Mouse (Mus musculus) heart, embryonic 11.5 days (tissue): ENCODE measurements around the gene Ptpdc1. TPM values are rescaled to one million over a fixed set of nuclear protein-coding genes. Genes with fewer than 3 reads are reported as not detected.
A peak's percentile ranks its signal among the peaks of the same experiment; 100 is the strongest.

ENCODE experiments used
- ATAC-seq: fragments of 200-750 bp; cut with Nextera tagmentation; replicated peaks from 2 replicates; pipeline ENCODE4 v1.8.0; 2017; ENCODE audit warnings: moderate library complexity; ENCODE audit not compliant: insufficient number of reproducible peaks, low FRiP score, low TSS enrichment
- H3K27ac ChIP-seq: fragments of 300-500 bp; sonication (generic); 2 replicates; pipeline ENCODE4 v1.5.1; 2014; ENCODE audit warnings: mild to moderate bottlenecking, low read depth, low read length
- H3K27me3 ChIP-seq: fragments of 300-500 bp; sonication (generic); 2 replicates; pipeline ENCODE4 v1.6.1; 2014; ENCODE audit warnings: mild to moderate bottlenecking, low read length, mixed read lengths; ENCODE audit not compliant: control insufficient read depth, insufficient read depth
- H3K36me3 ChIP-seq: fragments of 300-500 bp; sonication (generic); 2 replicates; pipeline ENCODE4 v1.6.1; 2014; ENCODE audit warnings: mild to moderate bottlenecking, low read length, moderate library complexity, mixed read lengths; ENCODE audit not compliant: control insufficient read depth, insufficient read depth
- H3K4me1 ChIP-seq: fragments of 300-500 bp; sonication (generic); 2 replicates; pipeline ENCODE4 v1.6.1; 2014; ENCODE audit warnings: low read length; ENCODE audit not compliant: control insufficient read depth, insufficient read depth
- H3K4me2 ChIP-seq: fragments of 300-500 bp; sonication (generic); 2 replicates; pipeline ENCODE4 v1.6.1; 2014; ENCODE audit warnings: mild to moderate bottlenecking, moderate library complexity
- H3K4me3 ChIP-seq: fragments of 300-500 bp; sonication (generic); 2 replicates; pipeline ENCODE4 v1.5.1; 2014; ENCODE audit warnings: low read depth, low read length
- H3K9ac ChIP-seq: fragments of 300-500 bp; sonication (generic); 2 replicates; pipeline ENCODE4 v1.6.1; 2014; ENCODE audit warnings: mild to moderate bottlenecking, low read depth, low read length, moderate library complexity
- H3K9me3 ChIP-seq: fragments of 300-500 bp; sonication (generic); replicated peaks from 2 replicates; pipeline ENCODE4 v1.6.1; 2016; ENCODE audit warnings: low read length; ENCODE audit not compliant: control insufficient read depth
- WGBS: fragments of 180-500 bp; shearing (Covaris S2); extraction: QIAGEN DNeasy Blood & Tissue Kit; methylation state at CpG from one replicate; pipeline ENCODE4 v1.1.7; 2014; ENCODE audit not compliant: insufficient replicate concordance; 5-methylcytosine and 5-hydroxymethylcytosine counted together
- polyA plus RNA-seq: library from polyadenylated mRNA; unstranded; fragments of >200 nt; fragmentation: Nextera tagmentation; extraction: Ambion mirVana; gene quantifications from 2 replicates; pipeline ENCODE4 v1.2.1, GENCODE M21; 2014

Ptpdc1 gene
- polyA plus RNA-seq, 1 experiment from 2014 or later, result 5.6 TPM

DNA sequence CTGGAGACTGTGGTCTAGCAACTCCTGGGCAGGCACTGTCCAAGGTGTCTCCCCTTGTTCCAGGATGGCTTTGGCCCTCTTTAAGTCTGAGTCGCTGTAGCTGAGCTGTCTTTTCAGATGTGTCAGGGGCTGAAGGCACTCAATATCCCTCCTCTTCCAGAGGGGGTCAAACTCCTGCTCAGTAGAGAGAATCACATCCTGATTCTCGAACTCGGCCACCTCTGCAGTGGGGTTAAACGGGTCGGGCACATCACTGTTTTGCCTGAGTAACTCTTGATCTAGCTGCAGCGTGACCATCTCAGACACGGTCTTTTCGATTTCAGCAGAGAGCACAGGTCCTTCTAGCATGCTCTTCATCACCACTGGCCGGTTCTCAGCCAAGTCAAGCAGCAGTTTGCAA lies 39.0 kb downstream of the Ptpdc1 start:
- H3K9ac ChIP-seq, result no peak overlapping the region
- no peak overlapping the region for H3K27ac ChIP-seq
- ATAC-seq, result no peak
- H3K9me3 ChIP-seq, result no peaks in the 10 kb centered on the region
- H3K4me3 ChIP-seq, result no peak overlapping the region
- no peaks in the 10 kb centered on the region for H3K4me1 ChIP-seq
- no peak overlapping the region for H3K4me2 ChIP-seq
- WGBS, result 88% methylated on average over 9 of the region's 9 CpGs
- no peaks in the 10 kb centered on the region for H3K36me3 ChIP-seq
- H3K27me3 ChIP-seq, result no peaks in the 10 kb centered on the region; the same call in 1 of the 2 replicates

DNA sequence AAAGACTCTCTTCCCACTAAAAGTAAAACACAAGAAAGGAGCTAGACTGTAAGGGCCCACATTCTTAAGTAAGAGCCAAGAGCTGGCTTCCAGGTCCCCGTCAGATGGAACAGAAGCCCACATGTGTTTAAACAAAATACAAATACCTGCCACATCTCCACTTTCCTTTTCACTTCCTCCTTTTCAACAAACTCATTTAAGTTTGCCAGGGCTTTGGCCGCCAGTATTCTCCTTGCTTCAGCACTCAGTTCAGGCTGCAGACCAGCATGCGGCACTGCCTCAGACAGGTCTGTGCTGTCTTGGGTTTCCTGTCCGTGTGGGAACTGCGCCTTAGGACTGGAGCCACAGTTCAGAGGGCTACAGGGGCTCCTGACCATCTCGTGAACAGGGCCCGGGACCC lies 39.7 kb downstream of the Ptpdc1 start:
- Histone ChIP-seq H3K36me3 (no peaks in the 10 kb centered on the region), H3K27ac (no peak overlapping the region), H3K4me2 (no peak overlapping the region), H3K4me3 (no peak overlapping the region), H3K9ac (no peak overlapping the region), H3K4me1 (no peaks in the 10 kb centered on the region), H3K9me3 (no peaks in the 10 kb centered on the region), H3K27me3 (no peaks in the 10 kb centered on the region; the same call in 1 of the 2 replicates)
- WGBS, result 79% methylated on average over 7 of the region's 7 CpGs
- ATAC-seq, result no peak

DNA sequence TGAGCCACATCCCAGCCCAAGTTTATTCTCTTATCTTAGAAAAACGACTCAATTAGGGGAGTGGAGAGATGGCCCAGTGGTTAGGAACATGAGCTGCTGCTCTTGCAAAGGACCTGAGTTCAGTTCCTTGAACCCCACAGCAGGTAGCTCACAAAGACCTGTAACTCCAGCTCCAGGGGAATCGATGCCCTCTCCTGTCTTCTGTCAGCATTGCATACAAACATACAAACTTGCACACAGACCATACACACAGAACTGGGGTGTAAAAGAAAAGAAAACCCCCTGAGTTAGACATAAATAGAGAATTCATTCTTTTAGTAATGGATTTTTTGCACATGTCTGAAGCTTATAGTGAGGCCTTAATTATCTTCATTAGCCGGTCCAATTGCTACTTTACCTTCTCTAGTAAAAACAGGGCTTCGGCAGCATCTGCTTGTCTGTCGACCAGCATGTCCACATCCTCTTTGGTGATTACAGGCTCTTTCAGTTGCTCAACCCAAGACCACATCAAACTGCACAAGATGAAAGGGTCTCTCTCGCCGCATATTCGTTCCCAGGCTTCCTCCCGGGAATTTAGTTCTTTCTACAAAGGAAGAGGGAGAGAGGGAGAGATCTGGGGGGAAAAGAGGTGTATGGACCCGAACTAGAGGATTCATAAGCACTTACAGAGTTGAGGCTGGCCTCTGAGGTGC lies 42.6 kb downstream of the Ptpdc1 start:
- no peak for ATAC-seq
- no peaks in the 10 kb centered on the region for H3K36me3 ChIP-seq
- H3K4me1 ChIP-seq, result peaks cover 1% of the 10 kb centered on the region
- no peak overlapping the region for H3K27ac ChIP-seq
- H3K9me3 ChIP-seq, result no peaks in the 10 kb centered on the region
- H3K9ac ChIP-seq, result no peak overlapping the region
- no peak overlapping the region for H3K4me2 ChIP-seq
- H3K27me3 ChIP-seq, result no peaks in the 10 kb centered on the region; the same call in 1 of the 2 replicates
- 69% methylated on average over 10 of the region's 10 CpGs for WGBS
- H3K4me3 ChIP-seq, result no peak overlapping the region

DNA sequence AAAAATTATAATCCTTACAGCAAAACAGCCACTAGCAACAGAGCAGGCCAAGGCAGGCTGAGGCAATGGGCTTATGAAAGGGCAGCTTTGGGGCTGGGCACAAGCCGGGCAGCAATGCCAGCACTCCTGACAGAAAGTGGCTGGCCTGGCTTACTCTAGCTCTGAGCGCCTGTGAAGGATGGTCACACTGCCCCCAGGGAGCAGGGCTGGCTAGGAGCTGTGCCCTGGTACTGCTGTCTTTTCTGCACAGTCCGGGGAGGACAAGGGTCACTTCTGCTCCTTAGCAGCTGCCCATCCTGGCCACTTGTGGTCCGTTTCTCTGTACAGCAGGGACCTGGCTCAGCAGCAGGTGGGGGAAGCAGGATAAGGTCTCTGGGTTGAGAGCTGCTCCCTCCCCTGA lies 46.8 kb downstream of the Ptpdc1 start:
- H3K9ac ChIP-seq, result no peak overlapping the region
- no peaks in the 10 kb centered on the region for H3K9me3 ChIP-seq
- no peaks in the 10 kb centered on the region for H3K36me3 ChIP-seq
- H3K27me3 ChIP-seq, result no peaks in the 10 kb centered on the region; the same call in 1 of the 2 replicates
- no peak overlapping the region for H3K4me2 ChIP-seq
- WGBS, result 49% methylated on average over 4 of the region's 4 CpGs
- ATAC-seq, result no peak
- H3K4me3 ChIP-seq, result no peak overlapping the region
- H3K27ac ChIP-seq, result no peak overlapping the region
- peaks cover 16% of the 10 kb centered on the region for H3K4me1 ChIP-seq

DNA sequence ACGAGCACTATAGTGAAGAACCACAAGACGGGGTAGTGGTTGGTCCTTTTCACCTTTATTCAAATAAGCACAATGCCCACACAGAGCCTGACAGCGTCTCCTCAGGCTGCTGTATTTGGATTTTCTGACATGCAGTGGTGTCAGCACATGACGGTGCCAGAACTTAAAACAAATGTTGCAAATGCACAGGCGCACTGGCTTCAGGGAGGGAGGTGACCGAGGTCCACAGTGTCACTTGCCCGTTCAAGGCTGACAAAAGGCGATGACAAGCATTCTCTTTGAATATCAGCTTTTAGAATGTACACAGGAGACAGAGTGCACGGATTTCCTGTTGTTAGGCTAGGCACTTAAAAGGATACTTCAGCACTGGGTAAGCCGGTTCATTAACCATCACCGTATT lies 47.6 kb downstream of the Ptpdc1 start:
- Histone ChIP-seq H3K36me3 (no peaks in the 10 kb centered on the region), H3K9ac (no peak overlapping the region), H3K27ac (no peak overlapping the region), H3K4me3 (no peak overlapping the region), H3K9me3 (no peaks in the 10 kb centered on the region), H3K4me2 (peak overlapping the region; percentile 34), H3K27me3 (no peaks in the 10 kb centered on the region; the same call in 1 of the 2 replicates), H3K4me1 (peaks cover 16% of the 10 kb centered on the region)
- 29% methylated on average over 11 of the region's 11 CpGs for WGBS
- ATAC-seq, result no peak

DNA sequence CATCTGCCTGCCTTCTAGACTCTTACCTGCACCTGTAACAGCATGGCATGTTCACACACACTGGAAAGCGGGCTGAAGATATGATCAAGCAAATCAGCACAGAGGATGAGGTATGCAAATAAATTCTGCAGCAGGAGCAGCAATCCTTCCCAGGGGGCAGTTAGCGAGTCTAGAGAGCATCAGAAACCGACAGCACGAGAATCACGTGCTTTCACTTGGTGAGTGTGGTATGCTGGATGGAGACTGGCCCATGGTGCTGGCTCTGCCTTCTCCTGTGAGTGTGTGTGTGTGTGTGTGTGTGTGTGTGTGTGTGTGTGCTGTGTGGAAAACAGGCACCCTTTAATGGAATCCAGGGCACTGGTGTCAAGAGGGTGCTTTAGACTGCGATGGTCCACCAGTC lies 48.5 kb downstream of the Ptpdc1 start:
- H3K9ac ChIP-seq, result no peak overlapping the region
- no peaks in the 10 kb centered on the region for H3K9me3 ChIP-seq
- H3K27me3 ChIP-seq, result no peaks in the 10 kb centered on the region; the same call in 1 of the 2 replicates
- ATAC-seq, result no peak
- WGBS, result 54% methylated on average over 6 of the region's 6 CpGs
- H3K4me2 ChIP-seq, result no peak overlapping the region
- peaks cover 16% of the 10 kb centered on the region for H3K4me1 ChIP-seq
- H3K27ac ChIP-seq, result no peak overlapping the region
- no peak overlapping the region for H3K4me3 ChIP-seq
- no peaks in the 10 kb centered on the region for H3K36me3 ChIP-seq

DNA sequence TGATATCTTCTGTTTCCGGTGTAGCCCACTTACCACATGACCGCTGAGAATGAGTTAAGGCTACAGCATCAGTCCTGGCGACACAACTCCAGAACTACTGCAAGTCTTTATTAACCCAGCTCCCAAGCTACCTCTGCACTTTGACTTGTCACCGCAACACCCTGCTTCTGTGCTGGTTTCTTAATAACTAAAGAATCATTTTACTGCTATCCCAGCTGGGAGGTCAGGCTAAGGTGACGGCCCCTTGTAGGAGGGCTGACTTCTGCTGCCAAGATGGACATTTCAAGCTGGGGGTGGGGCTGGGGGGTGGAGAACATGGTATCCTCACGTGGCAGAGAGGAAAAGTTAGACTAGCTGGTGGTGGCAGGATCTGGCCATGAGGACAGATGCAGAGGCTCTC lies 50.7 kb downstream of the Ptpdc1 start:
- Histone ChIP-seq H3K4me1 (peaks cover 16% of the 10 kb centered on the region), H3K9me3 (no peaks in the 10 kb centered on the region), H3K27me3 (no peaks in the 10 kb centered on the region; the same call in 1 of the 2 replicates), H3K4me3 (no peak overlapping the region), H3K36me3 (no peaks in the 10 kb centered on the region), H3K27ac (no peak overlapping the region), H3K9ac (no peak overlapping the region), H3K4me2 (no peak overlapping the region)
- WGBS, result 65% methylated on average over 6 of the region's 6 CpGs
- no peak for ATAC-seq

DNA sequence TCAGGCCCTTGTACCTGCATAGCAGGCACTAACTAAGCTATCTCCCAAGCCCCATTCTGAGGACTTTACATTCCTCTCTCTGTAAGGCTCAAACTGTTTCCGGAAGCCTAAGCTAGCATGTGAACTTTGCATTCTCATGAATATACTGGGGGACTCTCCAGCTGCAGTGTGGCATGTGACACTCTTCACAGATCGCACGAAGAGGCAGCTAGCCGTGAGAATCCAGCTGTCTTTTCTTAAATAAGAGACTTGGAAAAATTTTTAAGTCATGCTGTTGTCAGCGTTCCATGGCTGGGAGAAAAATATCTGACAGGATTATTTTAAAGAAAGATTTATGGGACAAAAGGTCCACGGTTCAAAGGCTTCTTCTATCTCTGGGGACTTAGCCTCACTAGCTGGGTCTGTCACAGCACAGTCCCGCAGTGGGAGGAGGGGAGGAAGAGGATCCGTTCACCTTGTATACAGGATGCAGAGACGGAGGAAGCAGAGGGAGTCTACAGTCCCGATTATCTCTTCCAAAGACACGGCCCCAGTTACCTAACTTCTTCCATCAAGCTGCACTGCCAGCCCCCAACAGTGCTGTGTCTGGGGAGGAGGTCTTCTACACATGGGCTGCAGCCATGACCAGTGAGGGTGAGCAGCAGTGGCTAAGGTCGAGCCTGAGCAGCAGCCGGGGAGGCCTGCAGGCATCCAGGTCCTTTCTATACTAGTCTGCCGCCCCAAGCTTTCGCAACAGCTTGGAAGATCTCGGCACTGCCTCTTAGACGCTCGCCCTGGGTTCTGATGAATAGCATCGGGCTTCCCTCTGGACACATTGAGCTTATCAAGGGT lies 51.7 kb downstream of the Ptpdc1 start:
- no peak overlapping the region for H3K4me3 ChIP-seq
- H3K9ac ChIP-seq, result no peak overlapping the region
- ATAC-seq, result no peak
- no peaks in the 10 kb centered on the region for H3K36me3 ChIP-seq
- peak overlapping the region; percentile 27; the same call in 1 of the 2 replicates for H3K4me2 ChIP-seq
- 47% methylated on average over 19 of the region's 19 CpGs for WGBS
- H3K4me1 ChIP-seq, result peaks cover 19% of the 10 kb centered on the region
- no peaks in the 10 kb centered on the region for H3K9me3 ChIP-seq
- no peaks in the 10 kb centered on the region; the same call in 1 of the 2 replicates for H3K27me3 ChIP-seq
- no peak overlapping the region for H3K27ac ChIP-seq
